Mouse (Mus musculus) kidney, postnatal 0 days (tissue): ENCODE data around the gene Kcnk2. TPM values are rescaled to one million over a fixed set of nuclear protein-coding genes. Genes with fewer than 3 reads are reported as not detected.

ENCODE experiments used
- ATAC-seq: fragments of 200-750 bp; cut with Nextera tagmentation; replicated peaks from 2 replicates; pipeline ENCODE4 v1.8.0; 2017; ENCODE audit warnings: low read depth, moderate number of reproducible peaks, moderate TSS enrichment, moderate library complexity; ENCODE audit not compliant: low FRiP score
- DNase-seq: peaks from one replicate; pipeline ENCODE4 v3.0.0-alpha.2; 2016; ENCODE audit warnings: low spot score
- H3K27ac ChIP-seq: fragments of 300-500 bp; sonication (generic); 2 replicates; pipeline ENCODE4 v1.5.1; 2014; ENCODE audit warnings: mild to moderate bottlenecking
- H3K27me3 ChIP-seq: fragments of 300-500 bp; sonication (generic); 2 replicates; pipeline ENCODE4 v1.6.1; 2014; ENCODE audit warnings: low read length, mixed read lengths; ENCODE audit not compliant: insufficient read depth
- H3K36me3 ChIP-seq: fragments of 300-500 bp; sonication (generic); 2 replicates; pipeline ENCODE4 v1.6.1; 2014; ENCODE audit warnings: low read length, mixed read lengths; ENCODE audit not compliant: insufficient read depth
- H3K4me1 ChIP-seq: fragments of 300-500 bp; sonication (generic); replicated peaks from 2 replicates; pipeline ENCODE4 v1.6.1; 2014; ENCODE audit warnings: antibody characterized with exemption, low read length, mixed read lengths; ENCODE audit not compliant: insufficient read depth
- H3K4me2 ChIP-seq: fragments of 300-500 bp; sonication (generic); 2 replicates; pipeline ENCODE4 v1.6.1; 2014; ENCODE audit warnings: mild to moderate bottlenecking, low read length, moderate library complexity, mixed read lengths
- H3K4me3 ChIP-seq: fragments of 300-500 bp; sonication (generic); replicated peaks from 2 replicates; pipeline ENCODE4 v1.5.1; 2014; ENCODE audit warnings: low read depth, low read length
- H3K9ac ChIP-seq: fragments of 300-500 bp; sonication (generic); 2 replicates; pipeline ENCODE4 v1.6.1; 2014; ENCODE audit warnings: low read depth, low read length
- H3K9me3 ChIP-seq: fragments of 300-500 bp; sonication (generic); replicated peaks from 2 replicates; pipeline ENCODE4 v1.6.1; 2016; ENCODE audit warnings: low read length, inconsistent platforms, mixed read lengths
- CTCF ChIP-seq: IDR thresholded peaks from 2 replicates; pipeline ENCODE4 v1.5.1; 2016; ENCODE audit warnings: antibody characterized with exemption, low read depth, mild to moderate bottlenecking, moderate library complexity
- WGBS: fragments of 180-500 bp; shearing (Covaris S2); extraction: QIAGEN DNeasy Blood & Tissue Kit; methylation state at CpG from one replicate; pipeline ENCODE4 v1.1.7; 2014; 5-methylcytosine and 5-hydroxymethylcytosine counted together
- polyA plus RNA-seq: library from polyadenylated mRNA; unstranded; fragments of >200 nt; fragmentation: Nextera tagmentation; extraction: Ambion mirVana; gene quantifications from 2 replicates; pipeline ENCODE4 v1.2.1, GENCODE M21; 2015

Kcnk2 gene
- polyA plus RNA-seq, 1 experiment from 2014 or later: 2.3 TPM

DNA sequence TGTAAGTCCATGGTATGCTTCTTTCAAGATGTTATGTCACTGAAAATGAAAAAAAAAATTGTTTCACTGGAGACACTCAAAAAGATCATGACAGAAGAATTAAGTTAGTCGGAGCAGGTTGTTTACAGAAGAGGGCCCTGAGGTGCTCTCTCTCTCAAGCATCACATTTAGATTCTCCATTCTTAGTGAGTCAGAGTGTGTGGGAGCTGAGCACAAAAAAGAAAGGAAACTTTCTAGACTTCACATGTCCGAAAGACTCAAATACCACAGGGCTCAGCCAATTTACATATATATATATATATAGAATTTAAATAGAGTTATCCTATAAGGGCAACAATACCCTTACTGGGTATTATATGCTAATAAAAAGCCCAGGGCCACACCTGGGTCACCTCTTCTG lies 15.9 kb downstream of the Kcnk2 start:
- H3K27me3 ChIP-seq: no peaks in the 10 kb centered on the region
- H3K36me3 ChIP-seq: no peaks in the 10 kb centered on the region
- H3K9me3 ChIP-seq: no peaks in the 10 kb centered on the region
- no peak overlapping the region for H3K4me2 ChIP-seq
- 74% methylated on average over 2 of the region's 2 CpGs for WGBS
- TF ChIP-seq CTCF: no peak
- DNase-seq (no peak), ATAC-seq (no peak)
- H3K4me1 ChIP-seq: no peaks in the 10 kb centered on the region
- no peak overlapping the region for H3K9ac ChIP-seq
- H3K27ac ChIP-seq: no peak overlapping the region
- no peak overlapping the region for H3K4me3 ChIP-seq

DNA sequence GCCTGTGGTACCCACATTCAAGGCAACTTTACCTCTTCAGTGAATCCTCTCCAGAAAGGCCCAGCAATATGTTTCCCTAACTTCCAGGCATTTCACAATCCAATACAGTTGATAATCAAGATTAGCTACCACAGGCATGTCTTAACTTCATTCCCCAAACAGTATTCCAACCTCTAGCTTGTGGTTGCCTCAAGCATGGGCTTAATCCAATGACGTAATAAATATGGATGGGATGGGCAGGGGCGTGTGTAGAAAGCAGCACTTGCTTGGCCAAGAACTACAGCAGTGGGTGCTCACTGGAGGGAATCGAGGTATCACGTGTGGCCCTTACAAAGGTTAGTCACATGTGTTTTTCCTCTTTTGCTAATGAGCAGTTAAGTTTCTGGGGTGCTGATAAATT lies 34.4 kb downstream of the Kcnk2 start:
- Histone ChIP-seq H3K27me3 (0 out of 2 replicates have a peak, but pooled peaks cover 2% of the 10 kb centered on the region), H3K36me3 (no peaks in the 10 kb centered on the region), H3K4me3 (no peak overlapping the region), H3K9me3 (no peaks in the 10 kb centered on the region), H3K4me1 (no peaks in the 10 kb centered on the region), H3K9ac (no peak overlapping the region), H3K4me2 (no peak overlapping the region), H3K27ac (no peak overlapping the region)
- WGBS: 84% methylated on average over 4 of the region's 4 CpGs
- DNase-seq (no peak), ATAC-seq (no peak)
- no peak for TF ChIP-seq CTCF

- H3K27me3 ChIP-seq: 0 out of 2 replicates have a peak, but pooled peaks cover 3% of the 10 kb centered on the region
- no peak for ATAC-seq
- H3K4me3 ChIP-seq: no peak overlapping the region
- no peak overlapping the region for H3K9ac ChIP-seq
- no peaks in the 10 kb centered on the region for H3K9me3 ChIP-seq
- no peaks in the 10 kb centered on the region for H3K4me1 ChIP-seq
- H3K4me2 ChIP-seq: no peak overlapping the region
- no peak overlapping the region for H3K27ac ChIP-seq
- DNase-seq: no peak
- no peaks in the 10 kb centered on the region for H3K36me3 ChIP-seq
- 55% methylated on average over 5 of the region's 5 CpGs for whole genome bisulfite sequencing
- no peak for TF ChIP-seq CTCF
Measured at GRCm38 (mm10) chr1:189364188-189364587, 37.9 kb downstream of the Kcnk2 start.

DNA sequence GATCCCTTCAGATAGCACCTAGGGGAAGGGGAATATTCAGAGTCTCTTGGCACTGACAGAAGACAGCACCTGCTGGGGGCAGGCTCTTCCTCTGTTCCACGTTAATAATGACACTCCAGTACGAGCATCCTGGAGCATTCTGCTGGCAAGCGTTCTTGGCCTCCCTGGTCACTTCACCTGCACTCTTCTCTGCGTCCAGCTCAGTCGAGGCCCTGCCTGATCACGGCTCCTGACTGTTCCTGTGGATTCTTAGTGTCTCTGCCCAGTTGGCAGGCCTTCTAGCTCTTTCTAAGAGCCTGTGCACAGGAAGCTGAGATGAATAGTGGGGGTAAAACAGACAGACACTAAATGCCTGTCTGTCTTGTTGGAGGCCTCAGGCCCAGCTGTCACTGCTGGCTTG lies 39.5 kb downstream of the Kcnk2 start:
- Histone ChIP-seq H3K4me1 (no peaks in the 10 kb centered on the region), H3K27ac (no peak overlapping the region), H3K9me3 (no peaks in the 10 kb centered on the region), H3K36me3 (no peaks in the 10 kb centered on the region), H3K4me3 (no peak overlapping the region), H3K9ac (no peak overlapping the region), H3K27me3 (0 out of 2 replicates have a peak, but pooled peaks cover 3% of the 10 kb centered on the region), H3K4me2 (no peak overlapping the region)
- WGBS: 65% methylated on average over 6 of the region's 6 CpGs
- TF ChIP-seq CTCF: no peak
- ATAC-seq (no peak), DNase-seq (no peak)

- no peaks in the 10 kb centered on the region for H3K9me3 ChIP-seq
- no peaks in the 10 kb centered on the region for H3K36me3 ChIP-seq
- 67% methylated on average over 4 of the region's 4 CpGs for WGBS
- no peak overlapping the region for H3K9ac ChIP-seq
- TF ChIP-seq CTCF: no peak
- no peak overlapping the region for H3K27ac ChIP-seq
- H3K4me3 ChIP-seq: no peak overlapping the region
- H3K27me3 ChIP-seq: 0 out of 2 replicates have a peak, but pooled peaks cover 3% of the 10 kb centered on the region
- ATAC-seq (no peak), DNase-seq (no peak)
- no peak overlapping the region for H3K4me2 ChIP-seq
- H3K4me1 ChIP-seq: no peaks in the 10 kb centered on the region
Measured at GRCm38 (mm10) chr1:189359699-189360098, 42.4 kb downstream of the Kcnk2 start.

DNA sequence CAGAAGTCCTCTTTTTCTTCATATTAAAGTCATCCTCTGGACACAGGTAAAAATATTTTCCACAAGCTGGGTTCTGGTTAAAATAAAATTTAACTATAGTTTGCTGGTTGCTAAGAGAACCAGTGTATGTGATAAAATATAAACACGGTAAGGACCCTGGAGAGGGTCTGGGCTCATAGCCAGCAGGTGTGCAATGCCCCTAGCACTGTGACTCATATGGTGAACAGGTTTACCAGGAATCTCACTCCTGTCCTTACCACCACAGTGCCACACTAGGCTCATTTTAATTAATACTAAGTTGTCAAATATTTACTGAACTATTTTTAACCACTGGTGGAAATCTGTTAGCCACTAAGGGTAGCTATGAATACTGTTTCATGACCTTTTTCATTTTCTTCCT lies 48.2 kb downstream of the Kcnk2 start:
- no peak overlapping the region for H3K27ac ChIP-seq
- no peak overlapping the region for H3K4me2 ChIP-seq
- H3K36me3 ChIP-seq: no peaks in the 10 kb centered on the region
- DNase-seq: no peak
- H3K27me3 ChIP-seq: no peaks in the 10 kb centered on the region
- H3K4me1 ChIP-seq: no peaks in the 10 kb centered on the region
- WGBS: 59% methylated on average over 1 of the region's 1 CpGs
- TF ChIP-seq CTCF: no peak
- H3K4me3 ChIP-seq: no peak overlapping the region
- no peak overlapping the region for H3K9ac ChIP-seq
- no peak for ATAC-seq
- H3K9me3 ChIP-seq: no peaks in the 10 kb centered on the region

GRCm38 (mm10) chr1:189351804-189352203 lies 50.3 kb downstream of the Kcnk2 start:
- no peak for TF ChIP-seq CTCF
- no peak for DNase-seq
- no peak overlapping the region for H3K4me3 ChIP-seq
- no peak overlapping the region for H3K9ac ChIP-seq
- no peaks in the 10 kb centered on the region for H3K9me3 ChIP-seq
- no peak overlapping the region for H3K4me2 ChIP-seq
- WGBS: 88% methylated on average over 6 of the region's 6 CpGs
- no peak for ATAC-seq
- no peaks in the 10 kb centered on the region for H3K36me3 ChIP-seq
- no peaks in the 10 kb centered on the region for H3K27me3 ChIP-seq
- H3K27ac ChIP-seq: no peak overlapping the region
- H3K4me1 ChIP-seq: no peaks in the 10 kb centered on the region
